Mouse (Mus musculus) liver, embryonic 15.5 days (tissue): ENCODE results near the gene Nfkbib. TPM values are rescaled to one million over a fixed set of nuclear protein-coding genes. Genes with fewer than 3 reads are reported as not detected.

Experiments
- ATAC-seq: fragments of 200-750 bp; cut with Nextera tagmentation; 2 replicates; pipeline ENCODE4 v1.8.0; 2017; ENCODE audit warnings: moderate number of reproducible peaks, mild to moderate bottlenecking, moderate library complexity; ENCODE audit not compliant: insufficient read depth
- H3K27ac ChIP-seq: fragments of 300-500 bp; sonication (generic); replicated peaks from 2 replicates; pipeline ENCODE4 v1.5.1; 2015; ENCODE audit warnings: mild to moderate bottlenecking, inconsistent platforms
- H3K27me3 ChIP-seq: fragments of 300-500 bp; sonication (generic); 2 replicates; pipeline ENCODE4 v1.6.1; 2015; ENCODE audit warnings: mild to moderate bottlenecking, inconsistent platforms
- H3K36me3 ChIP-seq: fragments of 300-500 bp; sonication (generic); replicated peaks from 2 replicates; pipeline ENCODE4 v1.6.1; 2015; ENCODE audit warnings: moderate library complexity, mild to moderate bottlenecking, inconsistent platforms
- H3K4me1 ChIP-seq: fragments of 300-500 bp; sonication (generic); replicated peaks from 2 replicates; pipeline ENCODE4 v1.6.1; 2015; ENCODE audit warnings: inconsistent platforms
- H3K4me2 ChIP-seq: fragments of 300-500 bp; sonication (generic); 2 replicates; pipeline ENCODE4 v1.6.1; 2015; ENCODE audit warnings: moderate library complexity, mild to moderate bottlenecking, inconsistent platforms
- H3K4me3 ChIP-seq: fragments of 300-500 bp; sonication (generic); replicated peaks from 2 replicates; pipeline ENCODE4 v1.5.1; 2015; ENCODE audit warnings: mild to moderate bottlenecking, inconsistent platforms
- H3K9ac ChIP-seq: fragments of 300-500 bp; sonication (generic); 2 replicates; pipeline ENCODE4 v1.6.1; 2015; ENCODE audit warnings: moderate library complexity, mild to moderate bottlenecking, inconsistent platforms
- H3K9me3 ChIP-seq: fragments of 300-500 bp; sonication (generic); replicated peaks from 2 replicates; pipeline ENCODE4 v1.6.1; 2016; ENCODE audit warnings: inconsistent platforms
- WGBS: fragments of 180-500 bp; shearing (Covaris S2); methylation state at CpG from one replicate; pipeline ENCODE4 v1.1.7; 2015; ENCODE audit warnings: mixed read lengths; ENCODE audit not compliant: insufficient replicate concordance; 5-methylcytosine and 5-hydroxymethylcytosine counted together
- polyA plus RNA-seq: library from polyadenylated mRNA; unstranded; fragments of >200 nt; fragmentation: Nextera tagmentation; extraction: Ambion mirVana; gene quantifications from 2 replicates; pipeline ENCODE4 v1.2.1, GENCODE M21; 2015

The Nfkbib gene
- polyA plus RNA-seq, 1 experiment from 2014 or later = 29.4 TPM

GRCm38 (mm10) chr7:28785161-28785560 lies 17.8 kb upstream of the Nfkbib start:
- WGBS = 56% methylated on average over 5 of the region's 5 CpGs
- Histone ChIP-seq H3K9me3 (no peaks in the 10 kb centered on the region), H3K27ac (no peak overlapping the region), H3K27me3 (no peaks in the 10 kb centered on the region), H3K36me3 (0 out of 2 replicates have a peak, but pooled peaks cover 4% of the 10 kb centered on the region), H3K4me1 (peaks cover 18% of the 10 kb centered on the region), H3K4me3 (no peak overlapping the region), H3K9ac (no peak overlapping the region), H3K4me2 (no peak overlapping the region)
- ATAC-seq = no peak

DNA sequence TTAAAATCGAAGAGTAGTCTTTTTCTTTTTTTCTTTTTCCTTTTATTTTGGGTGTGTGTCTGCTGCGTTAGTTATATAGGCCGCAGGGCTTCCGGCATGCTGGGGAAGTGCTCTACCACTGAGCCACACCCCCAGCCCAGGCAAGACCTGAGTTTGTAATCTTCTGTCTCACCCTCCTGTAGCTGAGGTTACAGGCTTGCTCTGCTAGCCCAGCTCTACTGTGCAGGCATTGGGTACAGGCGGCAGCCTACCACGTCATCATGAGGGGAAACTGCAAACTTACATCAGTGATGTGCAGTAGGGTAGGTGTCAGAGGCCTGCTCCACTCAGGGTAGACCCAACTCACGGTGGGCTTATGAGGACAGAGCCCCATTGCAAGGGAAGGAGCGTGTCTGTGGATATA lies 13.9 kb upstream of the Nfkbib start:
- Histone ChIP-seq H3K9ac (no peak overlapping the region), H3K27me3 (no peaks in the 10 kb centered on the region), H3K36me3 (0 out of 2 replicates have a peak, but pooled peaks cover 4% of the 10 kb centered on the region), H3K4me2 (no peak overlapping the region), H3K4me3 (no peak overlapping the region), H3K27ac (peak overlapping the region; percentile 14; the same call in 1 of the 2 replicates), H3K9me3 (no peaks in the 10 kb centered on the region), H3K4me1 (peaks cover 18% of the 10 kb centered on the region)
- ATAC-seq = no peak
- WGBS = 66% methylated on average over 8 of the region's 8 CpGs

DNA sequence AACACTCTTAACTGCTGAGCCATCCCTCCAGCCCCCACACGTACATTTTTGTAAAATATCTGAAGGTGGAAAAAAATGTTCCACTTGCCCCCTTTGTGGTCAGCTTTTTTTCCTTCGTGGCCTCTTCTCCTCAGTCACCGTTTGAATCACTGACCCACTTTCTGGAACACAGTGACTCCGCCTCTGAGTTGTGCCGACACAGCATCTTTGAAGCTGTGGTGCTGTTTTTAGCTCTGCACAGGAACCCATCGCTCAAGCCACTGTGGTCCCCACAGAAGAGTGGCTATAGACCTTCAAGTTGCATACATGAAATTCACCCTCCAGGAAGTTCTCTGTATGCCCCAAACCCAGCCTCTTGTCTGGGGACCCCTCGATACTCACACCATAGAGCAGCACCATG lies 13.5 kb upstream of the Nfkbib start:
- Histone ChIP-seq H3K27ac (0 out of 2 replicates have a peak overlapping the region, but pooled peaks have one; percentile 30), H3K4me1 (peaks cover 18% of the 10 kb centered on the region), H3K9me3 (no peaks in the 10 kb centered on the region), H3K27me3 (no peaks in the 10 kb centered on the region), H3K36me3 (0 out of 2 replicates have a peak, but pooled peaks cover 4% of the 10 kb centered on the region), H3K4me2 (no peak overlapping the region), H3K9ac (no peak overlapping the region), H3K4me3 (no peak overlapping the region)
- no peak for ATAC-seq
- 40% methylated on average over 7 of the region's 7 CpGs for WGBS

DNA sequence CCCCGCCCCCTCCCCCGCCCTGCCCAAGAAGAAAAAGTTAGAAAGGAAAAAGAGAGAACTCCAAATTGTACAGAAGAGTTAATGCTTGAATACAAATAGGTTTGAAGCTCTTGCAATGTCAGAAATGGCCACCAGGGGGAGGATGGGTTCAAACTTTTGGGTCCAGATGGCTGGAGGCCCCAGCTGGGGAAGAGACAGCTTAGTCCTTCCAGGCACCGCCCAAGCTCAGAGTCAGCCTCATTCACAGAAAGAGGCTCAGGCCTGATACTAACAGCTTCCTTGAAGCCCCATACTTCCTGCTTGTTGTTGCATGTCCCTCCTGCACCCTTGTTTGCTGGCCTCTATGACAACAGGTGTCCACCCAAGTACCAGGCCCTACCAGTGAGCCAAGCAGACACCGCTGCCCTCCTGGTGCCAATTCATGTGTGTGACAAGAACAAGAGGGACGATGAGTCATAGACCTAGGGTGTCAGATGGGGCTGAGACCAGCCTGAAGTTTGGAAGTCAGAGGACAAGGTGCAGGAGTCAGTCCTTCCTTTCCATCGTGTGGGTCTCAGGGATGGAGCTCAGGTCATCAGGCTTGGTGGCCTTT lies 12.9 kb upstream of the Nfkbib start:
- Histone ChIP-seq H3K4me3 (no peak overlapping the region), H3K27ac (peak overlapping the region; percentile 66; the same call in 1 of the 2 replicates), H3K36me3 (0 out of 2 replicates have a peak, but pooled peaks cover 4% of the 10 kb centered on the region), H3K4me1 (peaks cover 18% of the 10 kb centered on the region), H3K9me3 (no peaks in the 10 kb centered on the region), H3K4me2 (no peak overlapping the region), H3K9ac (no peak overlapping the region), H3K27me3 (no peaks in the 10 kb centered on the region)
- 38% methylated on average over 6 of the region's 6 CpGs for WGBS
- peak; percentile 49; the same call in 1 of the 2 replicates for ATAC-seq

GRCm38 (mm10) chr7:28778825-28779224 lies 11.5 kb upstream of the Nfkbib start:
- no peak overlapping the region for H3K27ac ChIP-seq
- no peaks in the 10 kb centered on the region for H3K27me3 ChIP-seq
- no peak overlapping the region for H3K4me2 ChIP-seq
- 0 out of 2 replicates have a peak, but pooled peaks cover 4% of the 10 kb centered on the region for H3K36me3 ChIP-seq
- H3K4me3 ChIP-seq = no peak overlapping the region
- no peak for ATAC-seq
- 77% methylated on average over 9 of the region's 9 CpGs for WGBS
- no peaks in the 10 kb centered on the region for H3K9me3 ChIP-seq
- peaks cover 18% of the 10 kb centered on the region for H3K4me1 ChIP-seq
- no peak overlapping the region for H3K9ac ChIP-seq

DNA sequence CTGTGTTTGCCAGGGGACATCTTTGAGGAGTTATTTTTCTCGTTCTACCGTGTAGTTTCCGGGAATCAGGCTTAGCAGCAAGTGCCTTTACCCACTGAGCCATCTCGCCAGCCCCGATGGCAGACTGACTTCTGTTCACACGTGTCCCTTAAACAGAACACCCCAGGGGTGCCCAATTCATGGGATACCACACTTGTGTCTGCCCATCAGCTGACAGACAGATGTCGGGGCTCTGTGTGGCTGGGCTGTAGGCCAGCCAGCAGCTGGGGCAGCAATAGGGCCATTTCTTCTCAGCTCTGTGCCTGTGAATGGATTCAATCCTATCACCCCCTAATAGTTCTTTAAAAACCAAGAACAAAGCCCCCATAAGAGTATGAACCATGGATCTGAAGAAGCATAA lies 7.8 kb upstream of the Nfkbib start:
- Histone ChIP-seq H3K36me3 (no peaks in the 10 kb centered on the region), H3K27me3 (no peaks in the 10 kb centered on the region), H3K9ac (no peak overlapping the region), H3K4me3 (no peak overlapping the region), H3K4me2 (no peak overlapping the region), H3K27ac (no peak overlapping the region), H3K9me3 (no peaks in the 10 kb centered on the region), H3K4me1 (peaks cover 16% of the 10 kb centered on the region)
- ATAC-seq = no peak
- 75% methylated on average over 7 of the region's 7 CpGs for WGBS

- H3K27me3 ChIP-seq = no peaks in the 10 kb centered on the region
- no peak overlapping the region for H3K4me2 ChIP-seq
- ATAC-seq = no peak
- peaks cover 22% of the 10 kb centered on the region for H3K4me1 ChIP-seq
- 73% methylated on average over 12 of the region's 12 CpGs for WGBS
- H3K27ac ChIP-seq = no peak overlapping the region
- H3K9ac ChIP-seq = no peak overlapping the region
- no peak overlapping the region for H3K4me3 ChIP-seq
- no peaks in the 10 kb centered on the region for H3K36me3 ChIP-seq
- H3K9me3 ChIP-seq = no peaks in the 10 kb centered on the region
Observed at GRCm38 (mm10) chr7:28774164-28774563, 6.9 kb upstream of the Nfkbib start.

GRCm38 (mm10) chr7:28773163-28773562 lies 5.9 kb upstream of the Nfkbib start:
- H3K4me1 ChIP-seq = peaks cover 27% of the 10 kb centered on the region
- H3K4me2 ChIP-seq = no peak overlapping the region
- ATAC-seq = no peak
- H3K9ac ChIP-seq = no peak overlapping the region
- H3K27ac ChIP-seq = no peak overlapping the region
- WGBS = 72% methylated on average over 3 of the region's 3 CpGs
- H3K4me3 ChIP-seq = no peak overlapping the region
- no peaks in the 10 kb centered on the region for H3K36me3 ChIP-seq
- no peaks in the 10 kb centered on the region for H3K27me3 ChIP-seq
- no peaks in the 10 kb centered on the region for H3K9me3 ChIP-seq

- Histone ChIP-seq H3K27ac (no peak overlapping the region), H3K4me3 (no peak overlapping the region), H3K9ac (no peak overlapping the region), H3K4me2 (no peak overlapping the region), H3K36me3 (no peaks in the 10 kb centered on the region), H3K27me3 (no peaks in the 10 kb centered on the region), H3K9me3 (no peaks in the 10 kb centered on the region), H3K4me1 (peaks cover 39% of the 10 kb centered on the region)
- ATAC-seq = no peak
- 86% methylated on average over 11 of the region's 11 CpGs for WGBS
Observed at GRCm38 (mm10) chr7:28771867-28772266, 4.6 kb upstream of the Nfkbib start.

- Histone ChIP-seq H3K36me3 (no peaks in the 10 kb centered on the region), H3K27ac (no peak overlapping the region), H3K4me2 (peak overlapping the region; percentile 11; the same call in 1 of the 2 replicates), H3K4me3 (no peak overlapping the region), H3K4me1 (peaks cover 49% of the 10 kb centered on the region), H3K9ac (no peak overlapping the region), H3K27me3 (no peaks in the 10 kb centered on the region), H3K9me3 (no peaks in the 10 kb centered on the region)
- ATAC-seq = no peak
- WGBS = 33% methylated on average over 3 of the region's 3 CpGs
Observed at GRCm38 (mm10) chr7:28770309-28770708, 3.0 kb upstream of the Nfkbib start.

DNA sequence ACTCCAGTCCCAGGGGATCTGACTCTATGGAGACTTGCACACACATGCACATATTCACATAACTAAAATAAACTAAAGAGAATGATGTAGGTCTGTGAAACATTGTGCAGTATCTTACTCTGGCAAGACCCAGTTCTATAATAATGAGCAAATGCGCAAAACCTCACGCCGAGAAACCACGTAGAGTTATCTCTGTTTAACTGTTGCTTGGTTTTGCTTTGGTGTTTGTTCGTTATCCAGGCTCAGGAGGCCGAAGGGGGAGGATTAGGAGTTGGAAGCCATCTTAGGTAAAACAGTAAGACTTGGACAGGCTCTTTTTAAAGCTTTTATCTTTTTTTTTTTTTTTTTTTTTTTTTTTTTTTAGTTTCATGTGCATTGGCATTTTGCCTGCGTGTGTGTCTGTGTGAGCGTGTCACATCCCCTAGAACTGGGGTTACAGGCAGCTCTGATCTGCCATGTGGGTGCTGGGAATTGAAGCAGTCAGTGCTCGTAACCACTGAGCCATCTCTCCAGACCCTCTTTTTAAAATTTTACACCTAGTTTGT lies 2.2 kb upstream of the Nfkbib start:
- Histone ChIP-seq H3K36me3 (no peaks in the 10 kb centered on the region), H3K4me2 (no peak overlapping the region), H3K27ac (0 out of 2 replicates have a peak overlapping the region, but pooled peaks have one; percentile 34), H3K4me3 (no peak overlapping the region), H3K4me1 (peaks cover 57% of the 10 kb centered on the region), H3K27me3 (no peaks in the 10 kb centered on the region), H3K9ac (no peak overlapping the region), H3K9me3 (no peaks in the 10 kb centered on the region)
- WGBS = 38% methylated on average over 9 of the region's 9 CpGs
- ATAC-seq = no peak
